Mouse (Mus musculus): Measurements from ENCODE around the gene Flg. TPM values are rescaled to one million over a fixed set of nuclear protein-coding genes. Genes with fewer than 3 reads are reported as not detected.

Flg gene
- polyA plus RNA-seq, 1 experiment: not detected

GRCm38 (mm10) chr3:93337749-93338148, 64.4 kb downstream of the Flg start:
- H3K4me3 ChIP-seq (replicated peaks; ENCODE audit: insufficient read depth, low read depth, low read length): no peak overlapping the region
- H3K27me3 ChIP-seq (ENCODE audit: control insufficient read depth, insufficient read depth, low read length): no peaks in the 10 kb centered on the region
- TF ChIP-seq POLR2A (IDR thresholded peaks at IDR 0.05; ENCODE audit: borderline replicate concordance, insufficient read depth, low read length) (no peak), CTCF (IDR thresholded peaks at IDR 0.05; ENCODE audit: borderline replicate concordance, insufficient read depth, low read depth, low read length) (no peak)
- DNase-seq: no peak
- H3K27ac ChIP-seq (ENCODE audit: insufficient read depth, low read length): no peak overlapping the region
- H3K4me1 ChIP-seq (ENCODE audit: control insufficient read depth, insufficient read depth, low read length): no peaks in the 10 kb centered on the region

GRCm38 (mm10) chr3:93340021-93340420, 66.7 kb downstream of the Flg start:
- DNase-seq: no peak
- Histone ChIP-seq H3K4me3 (replicated peaks; ENCODE audit: insufficient read depth, low read depth, low read length) (no peak overlapping the region), H3K4me1 (ENCODE audit: control insufficient read depth, insufficient read depth, low read length) (no peaks in the 10 kb centered on the region), H3K27ac (ENCODE audit: insufficient read depth, low read length) (no peak overlapping the region), H3K27me3 (ENCODE audit: control insufficient read depth, insufficient read depth, low read length) (no peaks in the 10 kb centered on the region)
- TF ChIP-seq CTCF (IDR thresholded peaks at IDR 0.05; ENCODE audit: borderline replicate concordance, insufficient read depth, low read depth, low read length) (no peak), POLR2A (IDR thresholded peaks at IDR 0.05; ENCODE audit: borderline replicate concordance, insufficient read depth, low read length) (no peak)
- 90% methylated on average over 4 of the region's 4 CpGs for WGBS

Other genes with a start within 250 kb of the Flg start
- not detected in 2 replicates for gene Gm4858, start 204.7 kb upstream of the Flg start, polyA plus RNA-seq (2012; rRNA removed)
- gene Crnn, start 128.7 kb upstream of the Flg start, polyA plus RNA-seq (2012; rRNA removed): not detected in 2 replicates
- gene Flg2, start 76.2 kb upstream of the Flg start, polyA plus RNA-seq (2012; rRNA removed): not detected in 2 replicates
- gene Hrnr, start 46.2 kb downstream of the Flg start, polyA plus RNA-seq (2012; rRNA removed): not detected in 2 replicates
- not detected in 2 replicates for gene Rptn, start 120.2 kb downstream of the Flg start, polyA plus RNA-seq (2012; rRNA removed)
- 0.79 and 0.82 TPM in 2 replicates for gene Tchh, start 168.8 kb downstream of the Flg start, polyA plus RNA-seq (2012; rRNA removed)
- not detected in 2 replicates for gene Tchhl1, start 195.2 kb downstream of the Flg start, polyA plus RNA-seq (2012; rRNA removed)
- 25.5 and 25.9 TPM in 2 replicates for gene S100a11, start 247.0 kb downstream of the Flg start, polyA plus RNA-seq (2012; rRNA removed)